Mouse (Mus musculus) limb, embryonic 14.5 days (tissue): ENCODE data around the gene Gpc5. TPM values are rescaled to one million over a fixed set of nuclear protein-coding genes. Genes with fewer than 3 reads are reported as not detected.

Source experiments
- ATAC-seq: fragments of 200-750 bp; cut with Nextera tagmentation; 2 replicates; pipeline ENCODE4 v1.8.0; 2017; ENCODE audit warnings: low read depth, moderate number of reproducible peaks, moderate TSS enrichment; ENCODE audit not compliant: low FRiP score
- DNase-seq: peaks from one replicate; pipeline ENCODE4 v3.0.0-alpha.2; 2015; ENCODE audit warnings: low spot score
- H3K27ac ChIP-seq: fragments of 300-500 bp; sonication (generic); replicated peaks from 2 replicates; pipeline ENCODE4 v1.5.1; 2014; ENCODE audit warnings: low read depth, mild to moderate bottlenecking, low read length, moderate library complexity, mixed read lengths
- H3K27me3 ChIP-seq: fragments of 300-500 bp; sonication (generic); 2 replicates; pipeline ENCODE4 v1.6.1; 2014; ENCODE audit warnings: low read length, mixed read lengths; ENCODE audit not compliant: control insufficient read depth, insufficient read depth
- H3K36me3 ChIP-seq: fragments of 300-500 bp; sonication (generic); 2 replicates; pipeline ENCODE4 v1.6.1; 2014; ENCODE audit warnings: mild to moderate bottlenecking, low read length, moderate library complexity, mixed read lengths; ENCODE audit not compliant: control insufficient read depth, insufficient read depth
- H3K4me1 ChIP-seq: fragments of 300-500 bp; sonication (generic); 2 replicates; pipeline ENCODE4 v1.6.1; 2014; ENCODE audit warnings: antibody characterized with exemption, low read length, mixed read lengths; ENCODE audit not compliant: control insufficient read depth, insufficient read depth
- H3K4me2 ChIP-seq: fragments of 300-500 bp; sonication (generic); replicated peaks from 2 replicates; pipeline ENCODE4 v1.6.1; 2014; ENCODE audit warnings: low read depth, mild to moderate bottlenecking, low read length, moderate library complexity; ENCODE audit not compliant: severe bottlenecking
- H3K4me3 ChIP-seq: fragments of 300-500 bp; sonication (generic); replicated peaks from 2 replicates; pipeline ENCODE4 v1.5.1; 2014; ENCODE audit warnings: low read length
- H3K9ac ChIP-seq: fragments of 300-500 bp; sonication (generic); 2 replicates; pipeline ENCODE4 v1.6.1; 2014; ENCODE audit warnings: mild to moderate bottlenecking, low read depth, low read length, moderate library complexity; ENCODE audit not compliant: severe bottlenecking
- H3K9me3 ChIP-seq: fragments of 300-500 bp; sonication (generic); 2 replicates; pipeline ENCODE4 v1.6.1; 2016; ENCODE audit warnings: low read length; ENCODE audit not compliant: control insufficient read depth
- POLR2A ChIP-seq: fragments of 200-500 bp; IDR thresholded peaks from 2 replicates; pipeline ENCODE4 v1.8.0; 2012; ENCODE audit warnings: inconsistent platforms, mild to moderate bottlenecking, moderate library complexity, borderline replicate concordance; ENCODE audit not compliant: insufficient read depth, insufficient read length; ENCODE audit errors: extremely low read depth
- WGBS: fragments of 180-500 bp; shearing (Covaris S2); extraction: QIAGEN DNeasy Blood & Tissue Kit; methylation state at CpG from one replicate; pipeline ENCODE4 v1.1.7; 2014; 5-methylcytosine and 5-hydroxymethylcytosine counted together
- polyA plus RNA-seq, 2 experiments: library from polyadenylated mRNA; depleted of rRNA in 1 of 2; stranded (reverse) in 1 of 2; unstranded in 1 of 2; fragments of >200 nt; fragmentation: Nextera tagmentation in 1 of 2; extraction: Ambion mirVana in 1 of 2; gene quantifications; 2 replicates each; pipeline versions ENCODE4 v1.2.1 to v1.2.3; 2012 to 2014

The Gpc5 gene
- polyA plus RNA-seq, 2 experiments = 0.78 to 1.4 TPM

DNA sequence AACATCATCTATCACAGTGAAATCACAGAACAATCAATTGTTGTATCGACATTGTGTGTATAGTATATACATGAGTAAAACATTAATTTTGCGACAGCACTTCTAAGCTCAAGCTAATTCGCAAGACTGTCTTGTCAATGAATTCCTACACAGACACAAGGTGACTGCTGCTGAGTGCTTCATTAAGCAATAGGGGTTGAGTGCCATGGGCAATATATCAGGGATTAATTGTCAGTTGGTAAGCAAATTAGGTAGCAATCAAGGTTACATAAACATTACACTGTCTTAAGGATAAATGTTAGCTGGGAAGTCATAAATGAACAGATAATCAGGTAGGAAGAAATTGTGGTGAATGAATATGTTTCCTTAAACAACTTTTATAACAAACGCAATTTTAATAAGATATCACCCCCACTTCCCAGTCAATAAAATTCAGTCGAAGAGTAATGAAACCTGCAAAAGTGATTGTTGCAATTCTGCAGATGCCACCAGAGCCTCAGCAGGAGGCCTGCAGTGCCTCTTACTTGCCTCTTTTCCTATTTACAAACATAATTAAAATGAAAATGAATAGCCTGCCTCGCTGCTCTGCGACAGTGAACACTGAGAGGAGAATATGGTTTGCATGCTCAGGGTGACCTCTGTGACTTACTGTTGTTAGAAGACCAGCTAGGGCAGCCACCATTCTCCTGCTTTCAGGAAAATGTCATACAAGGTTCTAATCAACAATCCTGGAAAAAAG is 539.3 kb downstream of the Gpc5 start:
- H3K4me2 ChIP-seq = no peak overlapping the region
- no peak overlapping the region for H3K4me3 ChIP-seq
- H3K9me3 ChIP-seq = peaks cover 4% of the 10 kb centered on the region; the same call in 1 of the 2 replicates
- TF ChIP-seq POLR2A = no peak
- no peak overlapping the region for H3K9ac ChIP-seq
- H3K36me3 ChIP-seq = no peaks in the 10 kb centered on the region
- H3K4me1 ChIP-seq = no peaks in the 10 kb centered on the region
- no peaks in the 10 kb centered on the region for H3K27me3 ChIP-seq
- no peak overlapping the region for H3K27ac ChIP-seq
- ATAC-seq (no peak), DNase-seq (no peak)
- 61% methylated on average over 7 of the region's 7 CpGs for WGBS

DNA sequence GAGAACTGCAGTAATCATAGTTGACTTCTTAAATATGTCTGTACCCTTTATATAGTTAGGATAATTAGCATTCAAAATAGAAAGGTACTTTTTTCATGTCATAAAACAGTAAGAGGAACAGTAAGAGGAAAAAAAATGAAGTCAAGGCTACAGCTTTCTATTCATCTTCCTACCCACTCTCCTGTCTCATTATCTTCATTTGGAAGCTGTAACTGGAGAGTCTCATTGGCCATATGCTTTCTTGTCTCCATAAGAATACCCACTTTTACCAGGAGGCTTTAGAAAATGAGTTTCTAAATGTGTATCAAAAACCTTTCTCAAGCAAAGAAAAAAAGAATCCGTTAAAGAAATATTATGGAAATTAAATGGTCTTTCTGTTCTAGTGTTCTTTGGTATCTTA is 541.3 kb downstream of the Gpc5 start:
- no peak overlapping the region for H3K27ac ChIP-seq
- DNase-seq (no peak), ATAC-seq (no peak)
- peaks cover 4% of the 10 kb centered on the region; the same call in 1 of the 2 replicates for H3K9me3 ChIP-seq
- no peak overlapping the region for H3K9ac ChIP-seq
- TF ChIP-seq POLR2A = no peak
- H3K4me1 ChIP-seq = no peaks in the 10 kb centered on the region
- no peaks in the 10 kb centered on the region for H3K27me3 ChIP-seq
- no peaks in the 10 kb centered on the region for H3K36me3 ChIP-seq
- H3K4me3 ChIP-seq = no peak overlapping the region
- WGBS = 84% methylated on average over 1 of the region's 1 CpGs
- H3K4me2 ChIP-seq = no peak overlapping the region

DNA sequence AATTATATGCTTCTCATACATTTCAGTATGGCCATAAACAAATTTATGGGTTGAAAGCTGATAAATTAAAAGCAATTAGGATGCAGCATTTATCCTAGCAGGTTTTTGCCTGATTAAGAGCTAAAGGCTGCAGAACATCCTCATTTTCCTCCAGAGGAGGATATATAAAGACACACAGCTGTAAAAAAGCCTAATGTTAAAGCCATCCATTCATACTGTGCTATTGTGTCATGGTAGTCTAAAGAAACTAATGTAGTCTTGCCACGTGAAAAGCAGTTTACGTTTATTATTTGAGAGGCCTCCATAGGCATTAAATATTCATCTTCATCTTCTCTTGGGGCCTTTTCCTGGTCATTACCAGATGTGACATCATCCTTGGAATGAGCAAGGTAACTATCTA is 587.9 kb downstream of the Gpc5 start:
- Histone ChIP-seq H3K27ac (no peak overlapping the region), H3K27me3 (no peaks in the 10 kb centered on the region), H3K4me1 (no peaks in the 10 kb centered on the region), H3K9ac (no peak overlapping the region), H3K4me3 (no peak overlapping the region), H3K4me2 (no peak overlapping the region), H3K9me3 (no peaks in the 10 kb centered on the region), H3K36me3 (no peaks in the 10 kb centered on the region)
- DNase-seq = no peak
- ATAC-seq = no peak
- 81% methylated on average over 2 of the region's 2 CpGs for WGBS
- no peak for TF ChIP-seq POLR2A

DNA sequence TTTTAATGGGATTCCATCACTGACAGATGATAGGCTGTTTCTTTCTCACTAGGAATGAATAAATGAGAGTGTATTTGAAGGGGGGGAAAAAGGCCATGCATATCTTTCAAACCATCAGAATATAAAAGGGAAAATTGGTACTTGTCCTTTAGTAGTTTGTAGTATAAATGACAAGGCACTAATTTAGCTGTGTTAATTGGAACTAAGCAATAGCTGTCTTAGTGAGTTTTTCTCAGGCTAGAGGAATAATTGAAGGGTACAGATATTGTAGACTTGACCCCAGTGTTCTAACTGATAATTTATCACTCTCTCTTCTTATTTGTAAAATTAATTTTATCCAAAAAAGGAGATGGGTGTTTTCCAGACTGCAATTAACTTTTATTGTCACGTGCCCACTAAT is 654.0 kb downstream of the Gpc5 start:
- Histone ChIP-seq H3K4me3 (no peak overlapping the region), H3K9ac (no peak overlapping the region), H3K27ac (no peak overlapping the region), H3K36me3 (no peaks in the 10 kb centered on the region), H3K27me3 (no peaks in the 10 kb centered on the region), H3K9me3 (no peaks in the 10 kb centered on the region), H3K4me1 (no peaks in the 10 kb centered on the region), H3K4me2 (no peak overlapping the region)
- no peak for ATAC-seq
- WGBS = 80% methylated on average over 1 of the region's 1 CpGs
- no peak for DNase-seq
- TF ChIP-seq POLR2A = no peak

DNA sequence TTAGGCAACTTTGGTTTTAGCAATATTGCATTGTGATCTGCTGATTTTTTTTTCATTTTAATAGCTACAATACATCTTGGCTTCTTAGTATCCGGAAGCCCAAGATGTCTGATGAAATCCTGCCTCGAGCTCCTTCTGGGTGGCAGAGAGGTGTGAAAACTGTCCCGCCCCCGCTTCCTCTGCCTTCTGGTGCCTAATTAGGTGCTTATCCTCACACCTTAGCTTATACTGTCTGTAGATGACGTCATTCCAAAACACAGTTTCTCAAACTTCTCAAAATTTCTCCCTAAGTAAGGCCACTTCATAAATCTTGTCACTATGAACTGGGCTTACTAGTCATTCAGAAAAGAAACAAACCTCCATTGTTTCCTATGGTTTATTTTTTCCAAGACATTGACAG is 668.2 kb downstream of the Gpc5 start:
- H3K27ac ChIP-seq = no peak overlapping the region
- no peak for TF ChIP-seq POLR2A
- H3K27me3 ChIP-seq = no peaks in the 10 kb centered on the region
- ATAC-seq = no peak
- H3K9me3 ChIP-seq = no peaks in the 10 kb centered on the region
- H3K4me1 ChIP-seq = no peaks in the 10 kb centered on the region
- no peak for DNase-seq
- H3K36me3 ChIP-seq = no peaks in the 10 kb centered on the region
- 21% methylated on average over 5 of the region's 5 CpGs for WGBS
- H3K9ac ChIP-seq = no peak overlapping the region
- no peak overlapping the region for H3K4me2 ChIP-seq
- no peak overlapping the region for H3K4me3 ChIP-seq
